Comparison of ENCODE assay signal across 13 mouse cellular contexts in the genomic region with DNA sequence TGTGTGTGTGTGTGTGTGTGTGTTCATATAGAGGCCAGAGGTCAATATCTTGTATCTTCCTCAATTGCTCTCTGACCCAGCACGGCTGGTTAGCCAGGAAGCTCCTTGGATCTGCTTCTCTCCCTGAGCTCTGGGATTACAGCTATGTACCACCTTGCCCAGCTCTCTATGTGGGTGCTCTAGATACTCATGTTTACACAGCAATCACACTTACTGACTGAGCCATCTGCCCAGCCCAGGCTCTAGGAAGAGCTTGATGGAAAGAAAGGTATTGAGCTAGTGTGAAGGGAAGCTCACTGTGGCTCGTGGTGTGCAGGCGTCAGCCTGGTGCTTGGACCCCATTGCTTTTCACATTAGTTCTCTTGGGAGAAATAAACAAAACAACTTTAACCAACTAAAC.
"Had no signal": no experiment of that assay in that cellular context is flagged by ENCODE, and none has a peak within 500 bp of the region (broad histone marks: within the 10 kb centered on the region; RNA-seq: fewer than 3 reads in every experiment).

No protein-coding gene starts in this region.

- DNase-seq: liver, embryonic 13.5 days; liver, postnatal 0 days; lung, adult 2 months; lung, postnatal 14 days; lung, postnatal 36 days; midbrain, embryonic 14.5 days; retina, postnatal 1 day; right cerebral cortex, postnatal 14 days; right cerebral cortex, postnatal 4 days; spleen, adult 18-20 months; thymus, adult 18-20 months; thymus, postnatal 25 days; thymus, postnatal 4 days had no signal
